Mouse (Mus musculus) lung, adult 10 weeks (tissue): ENCODE results near the gene Ndufs6. TPM values are rescaled to one million over a fixed set of nuclear protein-coding genes. Genes with fewer than 3 reads are reported as not detected.

Source experiments
- polyA plus RNA-seq: library from polyadenylated mRNA; stranded (reverse); fragments of 350-450 nt; fragmentation: Illumina TruSeq; extraction: RNeasy Lipid Tissue Mini Kit (QIAGEN cat#74804); gene quantifications from one replicate; pipeline ENCODE4 v1.2.3, GENCODE M21; 2014; ENCODE audit warnings: low read depth, low replicate concordance; ENCODE audit not compliant: insufficient read depth

Gene Ndufs6
- polyA plus RNA-seq = 240 TPM

DNA sequence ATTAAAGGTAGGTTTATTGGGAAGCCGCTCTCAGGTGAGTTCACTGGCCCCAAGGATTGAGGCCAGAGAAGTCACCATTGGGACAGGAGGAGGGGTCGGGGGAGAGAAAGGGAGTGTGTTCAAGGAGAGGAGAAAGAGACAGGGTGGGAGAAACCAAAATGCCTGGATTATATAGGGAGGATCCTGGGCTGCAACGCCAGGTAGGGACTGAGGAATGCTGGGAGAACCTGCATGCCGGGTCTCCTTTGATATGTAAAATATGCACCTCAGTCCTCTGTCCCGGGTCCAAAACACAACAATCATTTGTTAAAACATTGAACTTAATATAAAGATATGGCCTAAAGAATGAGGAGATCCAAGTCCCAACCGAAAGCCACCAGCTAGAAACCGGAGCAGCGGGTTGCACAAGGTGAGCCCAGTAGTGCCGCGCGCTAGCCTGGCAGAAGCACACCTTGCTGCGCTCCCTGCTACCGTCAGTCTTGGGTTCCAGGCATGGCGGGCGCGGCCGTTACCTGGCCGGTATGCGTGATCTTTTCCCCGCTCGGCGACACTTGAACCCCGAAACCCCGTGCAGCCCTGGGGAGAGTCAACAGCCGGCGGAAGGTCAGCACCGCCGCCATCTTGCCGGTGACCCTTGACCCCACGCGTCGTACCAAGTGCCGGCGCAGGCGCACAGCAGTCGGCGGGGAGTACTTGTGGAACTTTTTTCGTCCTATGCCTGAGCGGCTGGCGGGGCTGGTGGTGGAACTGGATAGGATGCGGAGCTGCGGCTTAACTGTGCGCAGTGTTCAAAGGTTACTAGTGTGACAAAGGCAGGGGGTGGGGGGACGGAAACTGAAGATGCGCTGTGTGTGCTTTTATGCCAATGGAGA is at the start of gene Ndufs6, which contains the start of gene Mrpl36:
Ndufs6 (minus strand) TSS at position 716 of the 872 bp plus-strand sequence.
Mrpl36 (plus strand) TSS at position 687 of the 872 bp plus-strand sequence.

Other genes starting within 250 kb of the Ndufs6 start
- gene Irx4, start 68.1 kb downstream of the Ndufs6 start, polyA plus RNA-seq = not detected
- gene Mrpl36, start within 50 bp of the Ndufs6 start, polyA plus RNA-seq = 52.2 TPM
- gene Lpcat1, start 138.7 kb upstream of the Ndufs6 start, polyA plus RNA-seq = 146 TPM
- not detected for gene Slc6a3, start 208.2 kb upstream of the Ndufs6 start, polyA plus RNA-seq